Mouse (Mus musculus): Measurements from ENCODE around the gene Comtd1.

The Comtd1 gene

DNA sequence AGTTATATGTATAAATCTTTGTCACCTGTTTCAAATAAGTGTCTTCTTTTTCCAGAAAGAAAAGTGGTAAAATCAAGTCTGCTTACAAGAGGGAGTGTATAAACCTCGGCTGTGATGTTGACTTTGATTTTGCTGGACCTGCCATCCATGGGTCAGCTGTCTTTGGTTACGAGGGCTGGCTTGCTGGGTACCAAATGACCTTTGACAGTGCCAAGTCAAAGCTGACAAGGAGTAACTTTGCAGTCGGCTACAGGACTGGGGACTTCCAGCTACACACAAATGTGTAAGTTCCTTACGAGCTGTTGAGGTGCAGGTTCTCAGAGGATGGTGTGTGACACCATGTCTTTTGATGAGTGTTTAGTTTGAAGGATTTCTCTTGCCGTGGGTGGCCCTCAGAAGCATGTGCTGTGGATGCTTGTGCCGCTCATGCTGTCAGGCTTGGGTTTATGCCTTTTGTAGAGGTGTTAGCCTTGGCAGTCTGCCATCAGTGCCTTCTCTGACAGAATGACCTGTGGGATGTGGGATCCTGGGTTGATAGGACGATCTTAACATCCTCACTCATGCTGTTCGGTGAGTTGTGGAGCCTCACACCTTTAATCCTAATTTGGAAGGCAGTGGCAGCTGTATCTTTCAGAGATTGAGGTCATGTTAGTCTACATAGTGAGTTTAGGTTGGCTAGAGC lies 10.3 kb downstream of the Comtd1 start:
- no peak for DNase-seq (ENCODE audit: low spot score)

DNA sequence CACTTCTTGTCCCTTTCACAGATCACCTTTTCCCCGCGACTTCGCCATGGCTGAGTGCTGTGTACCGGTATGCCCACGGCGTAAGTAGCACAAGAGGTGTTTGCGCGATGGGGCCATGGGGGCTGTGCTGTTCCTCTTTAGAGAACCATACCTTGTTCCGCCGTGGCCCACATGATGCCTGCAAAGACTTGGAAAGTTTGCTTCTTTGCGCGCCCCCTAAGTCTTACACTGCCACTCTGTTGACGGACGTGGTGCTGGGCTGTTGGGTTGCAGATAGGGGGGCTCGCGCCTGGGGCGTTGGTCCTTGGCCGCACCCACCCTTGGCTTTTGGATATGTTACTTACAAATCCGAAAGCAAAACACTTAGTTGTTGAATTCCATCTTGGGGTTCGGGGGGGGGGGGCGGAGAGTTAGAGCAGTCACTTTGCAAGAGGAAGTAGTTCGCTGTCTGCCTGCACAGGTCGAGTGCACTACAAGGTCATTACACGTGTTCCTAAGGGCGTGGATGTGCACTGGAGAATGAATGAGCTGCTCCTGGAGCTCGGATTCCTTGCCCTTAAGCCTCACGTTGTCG lies 16.9 kb downstream of the Comtd1 start:
- DNase-seq (ENCODE audit: low spot score): peak; percentile 30

DNA sequence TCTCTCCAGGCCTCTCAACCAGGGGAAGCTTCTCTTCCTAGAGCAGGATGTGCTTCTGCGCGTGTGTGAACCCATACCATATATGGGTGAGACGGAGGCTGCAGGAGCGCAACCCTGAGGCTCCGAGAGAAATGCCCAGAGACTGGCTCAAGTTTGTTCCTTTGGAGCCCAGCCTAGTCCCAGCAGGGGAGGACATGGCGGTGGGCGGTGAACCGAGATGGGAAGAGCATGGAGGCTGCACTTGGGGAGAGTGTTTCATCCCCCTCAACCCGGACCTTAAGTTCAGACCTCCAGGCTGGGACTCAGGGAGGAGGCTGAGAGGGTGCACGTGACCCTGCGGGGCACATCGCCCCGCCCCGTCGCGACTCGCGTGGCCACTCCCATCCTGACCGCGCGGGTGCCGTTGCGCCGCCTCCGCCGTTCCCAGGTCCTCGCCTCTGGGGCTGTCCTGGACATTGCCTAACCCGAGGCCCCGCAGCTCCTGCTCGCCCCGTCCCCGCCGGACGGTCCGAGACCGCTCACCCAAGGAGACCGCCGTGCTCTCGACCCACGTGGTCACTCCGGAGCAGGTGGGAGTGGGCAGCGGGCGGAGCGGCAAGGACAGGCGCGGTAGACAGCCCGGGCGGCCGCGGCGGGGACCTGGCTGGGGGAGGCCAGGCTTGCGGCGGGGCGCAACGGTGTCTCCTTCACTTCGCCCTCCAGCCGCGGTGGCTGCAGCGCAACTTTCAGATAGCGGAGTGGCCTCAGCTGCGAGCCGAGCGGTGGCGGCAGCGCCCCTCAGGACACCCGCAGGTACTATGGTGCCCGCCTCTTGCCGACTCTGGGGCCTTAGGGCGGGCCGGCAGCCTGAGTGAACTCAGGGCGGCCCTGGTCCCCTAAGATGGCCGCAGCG lies 17.7 kb downstream of the Comtd1 start:
- peak; percentile 95 for DNase-seq (ENCODE audit: low spot score)

DNA sequence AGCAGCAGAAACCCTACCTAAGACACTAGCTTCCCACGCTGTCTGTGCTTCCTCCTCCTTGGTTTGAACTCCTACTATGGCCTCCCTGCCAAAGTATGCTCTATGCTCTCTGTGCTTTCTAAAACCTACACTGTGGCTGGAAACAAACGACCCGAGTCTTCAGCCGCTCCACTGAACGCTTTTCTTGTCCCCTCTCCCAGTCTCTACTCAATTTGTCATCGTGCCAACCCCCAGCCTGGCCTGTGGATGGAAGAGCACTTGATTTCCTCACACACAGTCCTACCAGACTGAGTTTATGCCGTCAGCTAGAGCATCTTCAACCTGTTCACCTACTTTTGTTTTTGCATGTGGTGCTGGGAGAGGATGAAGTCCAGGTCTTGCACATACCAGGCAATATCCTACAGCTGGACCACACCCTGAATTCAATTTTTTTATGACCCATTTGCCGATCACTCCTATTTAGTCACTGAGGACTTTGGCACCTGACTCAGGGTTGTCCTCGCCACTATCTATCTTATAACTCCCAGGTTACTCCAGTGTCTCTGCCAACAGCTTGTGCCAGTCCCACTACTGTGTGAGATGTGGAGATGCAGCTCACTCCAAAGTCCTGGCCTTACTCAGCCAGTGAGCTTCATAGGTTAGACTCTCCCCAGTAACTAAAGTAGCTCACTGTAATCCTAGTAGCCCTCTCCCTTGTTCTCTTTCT lies 22.8 kb downstream of the Comtd1 start:
- no peak for DNase-seq (ENCODE audit: low spot score)

DNA sequence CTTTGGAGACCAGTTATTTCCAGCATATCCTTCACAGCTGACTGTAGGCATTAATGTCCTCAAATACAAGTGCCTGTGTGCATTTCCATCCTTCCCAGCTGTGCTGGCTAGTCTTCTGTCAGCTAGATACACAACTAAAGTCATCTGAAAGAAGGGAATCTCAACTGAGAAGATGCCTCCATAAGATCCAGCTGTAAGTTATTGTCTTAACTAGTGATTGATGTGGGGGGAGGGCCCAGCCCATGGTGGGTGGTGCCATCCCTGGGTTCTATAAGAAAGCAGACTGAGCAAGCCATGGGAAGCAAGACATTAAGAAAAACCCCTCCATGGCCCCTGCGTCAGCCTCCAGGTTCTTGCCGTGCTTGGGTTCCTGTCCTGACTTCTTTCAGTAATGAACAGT lies 23.8 kb downstream of the Comtd1 start, which contains the start of gene Vdac2:
Gene Vdac2 (plus strand): TSS at position 301 of the 400 bp plus-strand sequence.
- no peak for DNase-seq (ENCODE audit: low spot score)

DNA sequence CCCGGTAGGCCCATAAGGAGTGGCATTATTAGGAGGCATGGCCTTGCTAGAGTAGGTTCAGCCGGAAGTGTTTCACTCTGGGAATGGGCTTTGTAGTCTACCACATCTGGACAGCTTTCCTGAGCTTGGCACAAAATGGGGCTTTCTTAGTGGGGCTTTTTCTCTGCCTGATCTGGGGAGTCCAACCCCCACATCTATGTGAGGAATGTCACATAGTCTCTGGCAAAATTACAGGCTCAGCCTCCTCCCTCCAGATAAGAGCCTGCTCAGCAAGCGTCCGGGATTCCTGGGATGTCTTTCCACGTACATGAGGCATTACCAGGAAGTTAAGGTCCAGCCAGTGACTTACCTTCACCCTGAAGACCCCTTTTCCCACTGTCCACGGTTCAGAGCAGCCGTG lies 24.9 kb downstream of the Comtd1 start:
- no peak for DNase-seq (ENCODE audit: low spot score)

DNA sequence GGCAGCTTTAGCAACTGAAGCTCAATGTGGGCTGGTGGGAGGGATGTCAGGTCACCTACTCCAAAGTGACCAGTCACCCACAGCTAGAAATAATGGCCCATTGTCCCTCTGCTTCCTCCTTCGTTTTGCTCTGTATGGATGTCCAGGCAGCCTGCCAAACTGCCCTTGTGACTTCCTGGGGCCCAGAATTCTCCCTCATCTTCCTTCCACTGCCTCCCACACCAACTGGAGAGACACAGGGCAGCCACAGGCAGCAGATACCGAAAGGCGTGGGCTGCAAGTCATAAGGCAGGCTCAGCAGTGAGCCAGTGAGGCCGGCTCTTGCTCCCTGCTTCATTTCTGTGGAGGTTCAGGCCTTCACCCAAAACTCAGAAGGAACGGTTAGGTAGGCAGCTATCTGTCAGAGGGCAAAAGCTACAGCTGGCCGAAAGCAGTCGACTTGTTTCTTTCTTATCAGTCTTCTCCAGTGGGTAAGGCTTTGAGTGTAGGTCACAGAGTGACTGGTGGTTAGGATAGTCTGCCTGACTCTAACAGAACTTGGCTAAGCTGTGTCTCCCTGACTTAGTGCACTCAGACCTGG lies 25.9 kb downstream of the Comtd1 start:
- no peak for DNase-seq (ENCODE audit: low spot score)

DNA sequence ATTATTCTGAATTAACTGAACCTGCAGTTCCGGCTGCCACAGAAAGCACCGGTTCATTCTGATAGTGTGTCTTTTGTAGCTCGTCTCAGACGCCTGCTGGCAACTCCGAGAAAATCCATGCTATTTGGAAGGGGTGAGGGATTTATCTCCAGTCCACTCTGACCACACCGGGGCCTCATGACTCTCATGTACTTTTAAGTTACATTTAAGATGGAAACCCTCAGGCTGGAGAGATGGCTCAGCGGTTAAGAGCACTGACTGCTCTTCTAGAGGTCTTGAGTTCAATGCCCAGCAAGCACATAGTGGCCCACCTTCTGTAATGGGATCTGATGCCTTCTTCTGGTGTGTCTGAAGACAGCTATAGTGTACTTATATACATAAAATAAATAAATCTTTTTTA lies 26.5 kb downstream of the Comtd1 start:
- DNase-seq (ENCODE audit: low spot score): no peak

DNA sequence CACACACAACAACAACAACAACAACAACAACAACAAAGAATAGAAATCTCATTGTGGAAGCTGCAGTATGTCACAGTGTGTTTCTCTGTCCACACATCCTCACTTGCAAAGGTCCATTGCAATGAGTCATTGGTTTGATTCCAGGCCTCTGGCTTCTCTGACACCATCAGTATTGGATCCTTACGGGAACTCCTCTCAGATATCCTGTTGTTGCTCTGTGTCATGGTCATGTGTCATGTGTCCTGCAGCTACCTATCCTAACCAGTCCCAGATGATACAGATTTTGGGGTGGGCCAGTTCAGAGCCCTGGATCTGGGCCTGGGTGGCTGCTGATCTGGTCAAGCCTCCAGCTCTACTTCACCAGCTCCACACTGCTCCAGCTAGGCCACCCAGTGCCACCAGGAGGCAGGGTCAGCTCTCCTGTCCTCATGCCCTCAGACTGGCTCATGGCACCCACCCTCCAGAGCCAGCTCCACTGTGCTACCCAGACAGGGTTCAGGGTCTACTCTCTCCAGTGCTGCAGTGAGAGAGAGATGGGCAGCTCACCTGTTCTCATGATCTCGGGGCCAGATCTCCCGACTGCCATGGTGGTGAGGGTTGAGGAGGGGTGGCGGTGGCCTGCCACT lies 27.8 kb downstream of the Comtd1 start:
- no peak for DNase-seq (ENCODE audit: low spot score)

DNA sequence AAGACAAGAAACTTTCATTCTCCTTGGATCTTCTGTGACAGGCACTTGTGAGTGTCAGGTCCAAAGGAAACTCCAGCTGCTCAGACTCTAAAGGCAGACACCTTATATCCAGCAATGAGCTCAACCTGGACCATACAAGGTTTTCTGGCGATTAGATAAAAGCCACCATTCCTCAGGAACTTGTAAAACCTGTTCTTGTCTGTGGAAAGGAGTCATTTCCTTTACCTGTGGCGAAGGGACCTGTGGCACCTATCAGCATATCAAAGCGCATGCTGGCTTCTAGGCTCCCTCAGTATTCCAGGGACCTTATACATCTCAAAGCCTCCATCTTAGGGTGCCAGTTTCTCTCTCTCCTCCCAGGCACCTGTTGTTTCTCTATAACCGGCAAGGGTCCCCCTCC lies 31.3 kb downstream of the Comtd1 start:
- DNase-seq (ENCODE audit: low spot score): no peak

DNA sequence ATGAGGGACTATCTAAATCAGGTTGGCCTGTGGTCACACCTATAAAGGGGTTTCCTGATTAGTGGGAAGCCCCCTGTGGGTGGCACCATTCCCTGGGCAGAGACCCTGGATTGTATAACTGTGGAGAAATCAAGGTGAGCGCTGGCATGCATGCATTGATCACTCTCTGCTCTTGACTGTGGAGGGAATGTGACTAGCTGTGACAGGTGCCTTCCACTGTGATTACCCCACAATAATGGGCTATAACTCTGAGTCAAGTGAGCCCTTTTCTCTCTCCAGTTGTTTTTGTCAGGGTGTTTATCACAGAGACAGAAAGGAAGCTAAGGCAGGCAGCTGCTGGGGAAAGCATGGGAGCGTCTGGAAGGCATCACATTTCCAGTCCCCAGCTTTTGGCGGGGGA lies 32.5 kb downstream of the Comtd1 start:
- DNase-seq (ENCODE audit: low spot score): no peak

DNA sequence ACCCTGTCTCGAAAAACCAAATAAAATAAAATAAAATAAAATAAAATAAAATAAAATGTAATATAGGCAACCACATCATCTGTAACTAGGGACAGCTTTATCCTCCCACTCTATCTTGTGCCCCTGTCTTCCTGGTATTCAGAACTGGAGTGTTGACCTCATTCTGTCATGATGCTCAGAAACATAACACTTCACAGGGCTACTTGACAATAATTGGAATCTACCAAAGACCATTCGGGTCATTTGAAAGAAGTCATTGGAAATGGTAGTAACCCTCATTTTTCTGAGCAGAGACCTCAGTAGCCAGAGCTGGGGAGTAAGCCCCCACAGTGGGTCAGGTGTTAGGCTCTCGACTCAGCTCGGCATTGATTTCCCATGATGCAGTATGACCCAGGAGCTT lies 34.2 kb downstream of the Comtd1 start:
- no peak for DNase-seq (ENCODE audit: low spot score)

DNA sequence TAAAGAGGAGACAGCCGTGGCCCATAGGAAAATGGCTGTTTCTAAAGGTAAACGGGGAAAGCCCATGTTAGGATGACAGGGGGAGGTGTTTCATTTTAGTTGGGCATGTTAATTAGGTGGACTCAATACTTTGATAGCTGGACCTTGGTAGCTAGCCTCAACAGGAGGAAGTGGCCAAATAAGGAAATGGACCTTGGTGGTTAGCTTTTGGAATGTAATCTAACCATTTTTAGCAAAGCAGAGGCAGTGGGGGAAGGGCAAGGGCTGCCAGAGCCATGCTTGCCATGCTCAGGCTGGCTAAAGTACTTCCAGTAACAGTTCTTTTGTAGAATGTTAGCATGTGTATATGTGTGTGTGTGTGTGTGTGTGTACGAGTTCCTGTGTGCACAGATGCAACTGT lies 34.9 kb downstream of the Comtd1 start:
- DNase-seq (ENCODE audit: low spot score): no peak

DNA sequence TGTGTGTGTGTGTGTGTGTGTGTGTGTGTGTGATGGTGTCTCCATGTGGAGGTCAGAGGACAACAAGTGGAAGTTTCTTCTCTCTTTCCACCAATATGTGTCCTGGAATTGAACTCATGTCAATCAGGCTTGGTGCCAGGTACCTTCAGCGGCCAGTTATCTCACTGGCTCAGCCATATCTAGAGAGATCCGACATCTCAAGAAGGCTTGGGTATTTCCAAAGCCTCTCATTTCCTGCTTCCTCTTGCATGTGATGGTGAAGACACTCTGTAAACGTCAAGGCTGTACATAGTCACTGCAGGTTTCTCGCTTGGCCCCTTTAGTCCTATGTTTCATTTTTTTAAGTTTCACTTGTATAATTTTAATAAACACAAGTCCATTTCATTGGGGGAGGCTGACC lies 35.6 kb downstream of the Comtd1 start:
- DNase-seq (ENCODE audit: low spot score): peak; percentile 6

DNA sequence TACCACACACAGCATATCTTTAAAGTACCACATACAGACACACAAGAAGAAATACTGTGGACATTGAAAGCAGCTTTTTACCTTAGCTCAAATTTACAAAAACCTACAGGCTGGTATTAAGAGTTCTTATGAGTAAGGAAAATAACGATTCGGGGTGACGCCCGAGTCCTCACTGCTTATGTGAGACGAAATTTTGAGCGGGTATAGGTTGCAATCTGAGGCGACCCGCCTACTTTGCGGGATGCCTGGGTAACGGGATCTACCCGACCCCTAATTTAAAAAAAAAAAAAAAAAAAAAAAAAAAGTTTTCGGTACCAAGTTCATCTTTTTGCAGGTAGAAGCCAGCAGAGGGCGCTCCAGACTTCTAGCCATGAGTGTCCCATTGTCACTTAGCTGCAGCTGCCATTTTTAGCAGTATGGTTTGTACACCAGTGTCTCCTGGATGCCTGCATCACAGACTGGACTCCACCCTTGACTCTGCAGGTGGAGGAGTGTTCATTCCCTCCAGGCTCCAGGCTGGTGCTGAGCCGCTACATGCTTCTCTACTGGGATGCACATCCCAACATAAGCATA lies 36.1 kb downstream of the Comtd1 start:
- DNase-seq (ENCODE audit: low spot score): peak; percentile 76

DNA sequence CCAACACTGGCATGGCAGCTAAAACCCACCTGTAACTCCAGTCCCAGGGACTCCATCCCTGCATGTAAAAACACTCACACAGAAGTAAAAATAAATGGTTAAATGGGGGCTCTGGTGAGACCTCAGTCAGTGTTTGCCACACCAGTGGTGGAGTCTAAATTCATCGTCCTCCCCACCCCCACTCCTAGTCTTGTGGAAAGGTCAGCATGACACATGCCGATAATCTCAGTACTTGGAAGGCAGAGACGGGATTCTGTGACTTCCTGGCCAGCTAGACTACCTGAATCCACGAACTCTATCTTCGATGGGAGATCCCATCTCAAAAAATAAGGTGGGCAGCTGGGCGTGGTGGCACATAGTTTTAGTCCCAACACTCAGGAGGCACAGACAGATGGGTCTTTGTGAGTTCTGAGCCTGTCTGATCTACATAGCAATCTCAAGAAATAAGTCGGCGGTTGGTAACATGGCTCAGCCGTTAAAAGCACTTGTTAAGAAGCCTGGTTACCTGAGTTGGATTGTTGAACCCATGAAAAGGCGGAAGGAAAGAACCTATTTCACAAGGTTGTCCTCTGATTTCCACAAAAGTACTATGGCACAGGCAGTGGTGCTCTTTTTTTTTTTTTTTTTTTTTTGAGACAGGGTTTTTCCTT lies 36.9 kb downstream of the Comtd1 start:
- no peak for DNase-seq (ENCODE audit: low spot score)

DNA sequence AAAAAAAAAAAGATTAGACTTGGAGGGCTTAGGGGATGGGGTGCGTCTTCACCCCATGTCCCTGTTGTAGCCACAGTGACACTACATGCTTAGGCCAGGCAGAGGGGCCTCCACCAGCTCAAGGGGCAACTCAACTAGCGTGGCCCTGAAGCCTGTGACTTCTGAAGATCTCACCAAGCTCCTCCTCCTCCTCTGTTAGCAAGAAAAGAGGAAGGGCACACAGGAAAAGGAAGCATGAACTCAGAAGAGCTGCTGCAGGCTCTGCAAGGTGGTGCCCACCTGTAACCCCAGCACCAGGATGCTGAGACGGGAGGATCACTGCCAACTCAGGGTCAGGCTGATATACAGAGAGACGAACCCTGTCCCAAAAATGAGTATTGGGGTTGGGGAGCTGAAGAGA lies 37.5 kb downstream of the Comtd1 start:
- no peak for DNase-seq (ENCODE audit: low spot score)

DNA sequence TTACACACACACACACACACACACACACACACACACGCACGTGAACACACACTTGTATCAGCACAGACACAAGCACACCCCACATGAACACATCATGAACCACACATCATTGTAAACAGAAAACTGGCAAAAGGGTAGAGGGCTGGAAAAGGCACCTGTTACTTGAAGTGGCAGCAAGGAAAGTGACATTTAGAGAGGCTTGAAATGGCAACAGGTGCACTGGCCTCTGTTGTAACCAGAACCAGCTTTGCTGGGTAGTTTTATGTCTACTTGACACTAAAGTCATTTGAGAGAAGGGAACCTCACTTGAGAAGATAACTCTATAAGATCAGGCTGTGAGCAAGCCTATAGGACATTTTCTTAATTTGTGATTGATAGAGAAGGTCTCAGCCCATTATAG lies 39.4 kb downstream of the Comtd1 start:
- no peak for DNase-seq (ENCODE audit: low spot score)

DNA sequence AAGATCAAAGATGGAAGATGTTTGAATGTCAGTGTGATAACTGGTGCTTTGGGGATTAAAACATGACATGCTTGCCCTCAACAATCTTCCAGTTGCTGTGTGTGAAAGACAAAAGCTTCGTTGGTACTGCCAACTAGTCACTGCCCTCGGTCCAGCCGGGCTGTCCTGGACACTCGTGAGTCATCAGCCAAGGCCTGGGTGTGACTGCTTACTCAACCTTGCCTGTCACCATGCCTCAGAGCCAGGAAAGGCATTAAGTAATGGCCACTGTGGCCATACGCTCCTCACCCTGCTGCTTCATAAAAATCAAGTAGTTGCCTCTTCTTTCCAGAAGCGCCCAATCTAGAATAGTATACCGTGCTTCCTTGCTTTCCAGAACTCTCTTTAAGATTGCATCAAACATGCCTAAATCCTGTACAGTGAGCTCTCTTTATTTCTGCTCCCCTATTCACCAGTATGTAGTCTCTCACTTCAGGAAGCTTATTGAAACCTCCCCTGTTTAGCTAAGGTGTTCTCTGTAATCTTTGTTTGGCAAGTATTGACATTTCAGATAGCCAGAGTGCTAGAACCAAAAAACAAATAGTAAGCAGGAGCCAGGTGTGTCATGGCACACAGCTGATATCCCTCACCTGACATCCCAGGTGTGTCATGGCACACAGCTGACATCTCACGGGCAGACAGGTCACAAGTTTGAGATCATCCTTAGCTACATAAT lies 40.4 kb downstream of the Comtd1 start:
- DNase-seq (ENCODE audit: low spot score): no peak

DNA sequence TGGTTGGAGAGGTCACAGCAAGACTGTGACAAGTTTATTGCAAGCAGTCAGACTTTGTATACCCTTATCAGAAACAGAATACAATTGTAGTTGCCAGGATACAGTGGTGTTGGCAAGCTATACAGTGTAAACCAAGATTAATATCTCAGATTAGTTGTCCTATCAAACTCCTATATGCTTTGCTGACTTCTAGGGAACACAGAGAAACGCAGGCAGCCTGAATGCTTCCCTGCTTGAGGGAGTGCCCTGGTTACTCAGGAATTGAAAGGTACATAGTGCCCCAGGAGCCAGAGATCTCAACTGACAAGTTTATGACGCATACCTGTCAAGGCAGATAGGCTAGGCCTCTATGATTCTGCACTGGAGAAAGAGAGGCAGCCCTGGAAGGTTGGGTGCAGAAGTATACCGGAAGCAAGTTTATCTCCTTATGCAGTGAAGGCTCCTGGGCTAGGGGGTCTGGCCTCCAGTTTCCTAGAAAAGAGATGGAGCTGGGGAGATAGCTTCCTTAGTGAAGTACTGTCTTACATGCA lies 42.1 kb downstream of the Comtd1 start:
- DNase-seq (ENCODE audit: low spot score): no peak

Measured in T-cell, adult 2 months (primary cell).